Mouse (Mus musculus) MEL (cell line): ENCODE data around the gene Klc1. TPM values are rescaled to one million over a fixed set of nuclear protein-coding genes. Genes with fewer than 3 reads are reported as not detected.

ENCODE experiments used
- DNase-seq: peaks from one replicate; pipeline ENCODE4 v3.0.0; 2011; ENCODE audit warnings: low read depth, low spot score
- H3K27ac ChIP-seq: 2 replicates; pipeline ENCODE4 v1.5.1; 2012; ENCODE audit warnings: low read depth, mild to moderate bottlenecking, control low read depth, low read length, moderate library complexity; ENCODE audit not compliant: control insufficient read depth
- H3K27me3 ChIP-seq, 2 experiments: fragments of 150-350 bp in 1 of 2; sonication (generic) in 1 of 2; 2 replicates each; pipeline ENCODE4 v1.6.1; 2012; ENCODE audit warnings: low read length in 2 of 2, mild to moderate bottlenecking in 2 of 2, improper control_type of control experiment in 1 of 2, moderate library complexity in 1 of 2; ENCODE audit not compliant: insufficient read depth in 2 of 2, control insufficient read depth in 1 of 2
- H3K36me3 ChIP-seq, 2 experiments: 2 replicates each; pipeline ENCODE4 v1.6.1; 2012 to 2014; ENCODE audit warnings: low read length in 2 of 2, improper control_type of control experiment in 1 of 2, inconsistent platforms in 1 of 2, mild to moderate bottlenecking in 1 of 2; ENCODE audit not compliant: insufficient read depth in 2 of 2, control insufficient read depth in 1 of 2
- H3K4me1 ChIP-seq, 2 experiments: fragments of 150-350 bp in 1 of 2; sonication (generic) in 1 of 2; 2 replicates each; pipeline ENCODE4 v1.6.1; 2012; ENCODE audit warnings: low read length in 2 of 2, improper control_type of control experiment in 1 of 2, mild to moderate bottlenecking in 1 of 2; ENCODE audit not compliant: insufficient read depth in 2 of 2, control insufficient read depth in 1 of 2
- H3K4me3 ChIP-seq, 2 experiments: fragments of 150-350 bp in 1 of 2; sonication (generic) in 1 of 2; 2 replicates each; pipeline ENCODE4 v1.5.1; 2012; ENCODE audit warnings: low read depth in 2 of 2, low read length in 2 of 2, mild to moderate bottlenecking in 2 of 2, moderate library complexity in 2 of 2, control low read depth in 1 of 2, improper control_type of control experiment in 1 of 2; ENCODE audit not compliant: control insufficient read depth in 1 of 2, insufficient read depth in 1 of 2
- H3K79me2 ChIP-seq: 2 replicates; pipeline ENCODE4 v1.6.1; 2012; ENCODE audit warnings: mild to moderate bottlenecking, low read length, moderate library complexity; ENCODE audit not compliant: control insufficient read depth, poor library complexity, insufficient read depth
- H3K9ac ChIP-seq: 2 replicates; pipeline ENCODE4 v1.6.1; 2012; ENCODE audit warnings: low read depth, mild to moderate bottlenecking, control low read depth, low read length, moderate library complexity; ENCODE audit not compliant: control insufficient read depth, poor library complexity, severe bottlenecking
- H3K9me3 ChIP-seq: fragments of 150-350 bp; sonication (generic); replicated peaks from 2 replicates; pipeline ENCODE4 v1.6.1; 2012; ENCODE audit warnings: mild to moderate bottlenecking, low read length, improper control_type of control experiment, moderate library complexity; ENCODE audit not compliant: insufficient read depth
- BHLHE40 ChIP-seq: IDR thresholded peaks from 2 replicates; pipeline ENCODE4 v1.6.1; 2012; ENCODE audit warnings: low read depth, mild to moderate bottlenecking, inconsistent platforms, low read length, improper control_type of control experiment, borderline replicate concordance
- CHD1 ChIP-seq: IDR thresholded peaks from 2 replicates; pipeline ENCODE4 v1.6.1; 2012; ENCODE audit warnings: low read depth, mild to moderate bottlenecking, inconsistent platforms, low read length, improper control_type of control experiment
- CTCF ChIP-seq, 3 experiments: IDR thresholded peaks in 2 of 3; conservative IDR thresholded peaks in 1 of 3; 2 replicates each; pipeline ENCODE4 v1.5.1; 2011 to 2012; ENCODE audit warnings: low read length in 3 of 3, low read depth in 2 of 3, mild to moderate bottlenecking in 2 of 3, improper control_type of control experiment in 1 of 3, inconsistent platforms in 1 of 3, mixed read lengths in 1 of 3, moderate library complexity in 1 of 3; ENCODE audit not compliant: control insufficient read depth in 1 of 3, insufficient read depth in 1 of 3, poor library complexity in 1 of 3, severe bottlenecking in 1 of 3
- ELF1 ChIP-seq: IDR thresholded peaks from 2 replicates; pipeline ENCODE4 v1.6.1; 2014; ENCODE audit warnings: low read depth, mild to moderate bottlenecking, inconsistent platforms, low read length, improper control_type of control experiment, moderate library complexity
- EP300 ChIP-seq, 2 experiments: IDR thresholded peaks; 2 replicates each; pipeline ENCODE4 v1.6.1; 2011; ENCODE audit warnings: improper control_type of control experiment in 2 of 2, low read length in 2 of 2, low read depth in 1 of 2, mild to moderate bottlenecking in 1 of 2
- ETS1 ChIP-seq: IDR thresholded peaks from 2 replicates; pipeline ENCODE4 v1.6.1; 2012; ENCODE audit warnings: low read depth, mild to moderate bottlenecking, inconsistent platforms, low read length, improper control_type of control experiment, moderate library complexity
- GATA1 ChIP-seq: IDR thresholded peaks from 2 replicates; pipeline ENCODE4 v1.6.1; 2011; ENCODE audit warnings: low read depth, low read length, improper control_type of control experiment
- HCFC1 ChIP-seq: IDR thresholded peaks from 2 replicates; pipeline ENCODE4 v1.6.1; 2012; ENCODE audit warnings: low read depth, mild to moderate bottlenecking, inconsistent platforms, low read length, improper control_type of control experiment, moderate library complexity
- JUND ChIP-seq: IDR thresholded peaks from 2 replicates; pipeline ENCODE4 v1.6.1; 2011; ENCODE audit warnings: low read depth, mild to moderate bottlenecking, improper control_type of control experiment, low read length
- KAT2A ChIP-seq: conservative IDR thresholded peaks from 2 replicates; pipeline ENCODE4 v1.6.1; 2012; ENCODE audit warnings: low read depth, low read length, improper control_type of control experiment, inconsistent platforms
- MAFK ChIP-seq: IDR thresholded peaks from 2 replicates; pipeline ENCODE4 v1.6.1; 2011; ENCODE audit warnings: low read depth, mild to moderate bottlenecking, low read length, improper control_type of control experiment, borderline replicate concordance
- MAZ ChIP-seq: IDR thresholded peaks from 2 replicates; pipeline ENCODE4 v1.6.1; 2012; ENCODE audit warnings: low read depth, mild to moderate bottlenecking, inconsistent platforms, low read length, improper control_type of control experiment
- MYB ChIP-seq: IDR thresholded peaks from 2 replicates; pipeline ENCODE4 v1.6.1; 2011; ENCODE audit warnings: mild to moderate bottlenecking, low read depth, low read length, improper control_type of control experiment
- MYC ChIP-seq: IDR thresholded peaks from 2 replicates; pipeline ENCODE4 v1.6.1; 2011; ENCODE audit warnings: low read depth, mild to moderate bottlenecking, low read length, improper control_type of control experiment, moderate library complexity
- NELFE ChIP-seq: IDR thresholded peaks from 2 replicates; pipeline ENCODE4 v1.6.1; 2011; ENCODE audit warnings: low read depth, low read length, improper control_type of control experiment
- NRF1 ChIP-seq: IDR thresholded peaks from 2 replicates; pipeline ENCODE4 v1.6.1; 2014; ENCODE audit warnings: low read depth, mild to moderate bottlenecking, inconsistent platforms, low read length, improper control_type of control experiment, moderate library complexity; ENCODE audit not compliant: poor library complexity, insufficient read depth, severe bottlenecking
- POLR2A ChIP-seq, 2 experiments: IDR thresholded peaks; 2 replicates each; pipeline ENCODE4 v1.6.1; 2011 to 2012; ENCODE audit warnings: low read length in 2 of 2, mild to moderate bottlenecking in 2 of 2, control low read depth in 1 of 2, improper control_type of control experiment in 1 of 2, low read depth in 1 of 2, moderate library complexity in 1 of 2; ENCODE audit not compliant: control insufficient read depth in 1 of 2, insufficient read depth in 1 of 2, poor library complexity in 1 of 2
- RAD21 ChIP-seq: IDR thresholded peaks from 2 replicates; pipeline ENCODE4 v1.6.1; 2011; ENCODE audit warnings: mild to moderate bottlenecking, low read depth, low read length, improper control_type of control experiment
- SIN3A ChIP-seq: IDR thresholded peaks from 2 replicates; pipeline ENCODE4 v1.6.1; 2012; ENCODE audit warnings: low read length, improper control_type of control experiment, inconsistent platforms
- TAL1 ChIP-seq: IDR thresholded peaks from 2 replicates; pipeline ENCODE4 v1.6.1; 2012; ENCODE audit warnings: mild to moderate bottlenecking, inconsistent platforms, low read length, moderate library complexity, mixed read lengths
- TBP ChIP-seq: IDR thresholded peaks from 2 replicates; pipeline ENCODE4 v1.8.0; 2011; ENCODE audit warnings: low read depth, low read length, improper control_type of control experiment
- UBTF ChIP-seq: IDR thresholded peaks from 2 replicates; pipeline ENCODE4 v1.6.1; 2012; ENCODE audit warnings: low read depth, mild to moderate bottlenecking, inconsistent platforms, low read length, improper control_type of control experiment, moderate library complexity, borderline replicate concordance; ENCODE audit not compliant: insufficient read depth
- USF1 ChIP-seq: IDR thresholded peaks from 2 replicates; pipeline ENCODE4 v1.6.1; 2014; ENCODE audit warnings: low read depth, mild to moderate bottlenecking, inconsistent platforms, low read length, improper control_type of control experiment, moderate library complexity
- USF2 ChIP-seq, 2 experiments: IDR thresholded peaks; 2 replicates each; pipeline ENCODE4 v1.6.1; 2011 to 2012; ENCODE audit warnings: improper control_type of control experiment in 2 of 2, low read length in 2 of 2, borderline replicate concordance in 1 of 2, inconsistent platforms in 1 of 2, low read depth in 1 of 2, mild to moderate bottlenecking in 1 of 2; ENCODE audit not compliant: insufficient read depth in 1 of 2
- ZC3H11A ChIP-seq: IDR thresholded peaks from 2 replicates; pipeline ENCODE4 v1.6.1; 2012; ENCODE audit warnings: low read depth, mild to moderate bottlenecking, inconsistent platforms, low read length, improper control_type of control experiment
- ZKSCAN1 ChIP-seq: IDR thresholded peaks from 2 replicates; pipeline ENCODE4 v1.6.1; 2012; ENCODE audit warnings: low read depth, mild to moderate bottlenecking, inconsistent platforms, low read length, improper control_type of control experiment, moderate library complexity
- ZNF384 ChIP-seq: IDR thresholded peaks from 2 replicates; pipeline ENCODE4 v1.6.1; 2012; ENCODE audit warnings: low read depth, mild to moderate bottlenecking, inconsistent platforms, low read length, improper control_type of control experiment
- polyA plus RNA-seq, 2 experiments: library from polyadenylated mRNA; stranded (reverse) in 1 of 2; unstranded in 1 of 2; fragments of >175 nt in 1 of 2; fragments of >200 nt in 1 of 2; gene quantifications; 2 replicates each; pipeline versions ENCODE4 v1.2.1 to v1.2.4; 2012; ENCODE audit warnings: low replicate concordance in 2 of 2, low read depth in 1 of 2; ENCODE audit not compliant: insufficient read length in 2 of 2, insufficient read depth in 1 of 2, missing spikeins in 1 of 2
- total RNA-seq: library from RNA; depleted of rRNA; stranded (reverse); fragments of 300-350 nt; gene quantifications from 2 replicates; pipeline ENCODE4 v1.2.3, GENCODE M21; 2012

Gene Klc1
- total and polyA plus RNA-seq, 3 experiments = 30.7 to 60.4 TPM; not detected in 1

DNA sequence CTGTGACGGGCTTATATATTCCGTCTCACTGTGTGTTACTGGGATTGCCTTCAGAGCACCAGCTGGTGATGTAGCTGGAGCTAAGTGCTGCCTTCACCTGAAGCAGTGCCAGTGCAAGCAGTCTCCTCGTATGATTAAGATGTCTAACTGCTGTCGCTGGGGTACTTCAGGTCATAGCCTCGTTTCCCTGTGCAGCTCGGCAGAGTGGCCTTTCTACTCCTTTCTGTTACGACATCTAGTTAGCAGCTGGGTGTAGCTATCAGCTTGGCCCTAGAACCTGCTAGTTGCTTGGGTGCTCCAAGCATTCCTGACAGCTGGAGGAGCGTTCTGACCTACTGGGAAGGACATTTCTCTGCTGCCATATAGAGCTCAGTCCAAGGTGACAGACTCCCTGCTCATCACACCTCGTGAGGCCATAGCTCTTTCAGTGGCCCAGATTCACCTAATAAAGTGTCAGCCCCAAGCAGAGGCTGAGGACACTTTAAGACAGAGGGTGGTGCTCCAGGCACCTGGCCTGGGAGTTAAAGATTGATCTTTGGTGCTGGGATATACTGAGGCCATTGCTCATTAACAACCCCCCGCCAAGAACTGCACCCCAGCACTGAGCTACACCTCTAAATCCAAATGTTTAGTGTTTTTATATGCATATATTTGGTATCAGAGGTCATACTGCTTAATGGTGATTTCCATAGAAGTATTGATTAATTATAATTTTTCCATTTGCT lies 42.0 kb downstream of the Klc1 start:
- Histone ChIP-seq H3K27ac (no peak overlapping the region), H3K4me3 (no peak overlapping the region), H3K79me2 (no peaks in the 10 kb centered on the region), H3K9ac (no peak overlapping the region), H3K9me3 (no peaks in the 10 kb centered on the region), H3K4me1 (no peaks in the 10 kb centered on the region)
- no peak for DNase-seq
- TF ChIP-seq MAFK = no peak
- TF ChIP-seq GATA1 = no peak
- no peak for TF ChIP-seq ZKSCAN1
- no peak for TF ChIP-seq BHLHE40
- no peak for TF ChIP-seq ZNF384
- no peak for TF ChIP-seq NELFE
- TF ChIP-seq TBP = no peak
- no peak for TF ChIP-seq ZC3H11A
- no peak for TF ChIP-seq CHD1
- no peak for TF ChIP-seq SIN3A
- TF ChIP-seq MAZ = no peak
- TF ChIP-seq JUND = no peak
- TF ChIP-seq RAD21 = no peak
- no peak for TF ChIP-seq CTCF (IDR thresholded peaks at IDR 0.05 in 2 of 3, conservative IDR thresholded peaks at IDR 0.05 in 1 of 3; ENCODE audit: control insufficient read depth in 1 of 3, insufficient read depth in 1 of 3, low read depth in 2 of 3, low read length in 3 of 3, poor library complexity in 1 of 3, severe bottlenecking in 1 of 3)
- no peak for TF ChIP-seq USF1
- no peak for TF ChIP-seq UBTF
- TF ChIP-seq, all 39 proteins: peak for 0
- H3K27me3 ChIP-seq = no peaks in the 10 kb centered on the region
- no peaks in the 10 kb centered on the region; a peak in 1 of 4 replicates for H3K36me3 ChIP-seq

DNA sequence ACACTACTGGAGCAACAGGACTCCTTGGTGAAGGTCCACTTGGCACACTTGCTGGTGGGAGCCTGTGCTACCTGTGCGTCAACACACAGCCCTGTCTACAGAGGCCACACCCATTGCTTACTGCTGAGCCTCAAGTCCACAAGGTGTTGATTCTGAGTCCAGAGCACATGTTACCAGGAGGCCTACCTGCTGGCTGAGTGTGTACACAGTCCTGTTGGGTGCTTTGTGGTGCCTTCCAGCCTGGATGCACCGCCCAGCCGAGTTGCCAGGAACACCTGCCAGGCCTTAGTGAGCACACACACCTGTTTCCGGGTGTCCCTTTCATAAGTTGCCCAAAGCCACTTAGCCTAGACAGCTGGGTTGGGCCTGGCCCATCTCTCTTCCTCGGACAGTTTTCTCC lies 44.9 kb downstream of the Klc1 start:
- Histone ChIP-seq H3K79me2 (no peaks in the 10 kb centered on the region), H3K4me3 (no peak overlapping the region), H3K4me1 (no peaks in the 10 kb centered on the region), H3K36me3 (no peaks in the 10 kb centered on the region; a peak in 1 of 4 replicates), H3K9me3 (no peaks in the 10 kb centered on the region), H3K27me3 (no peaks in the 10 kb centered on the region), H3K27ac (no peak overlapping the region), H3K9ac (no peak overlapping the region)
- DNase-seq = no peak
- no peak for TF ChIP-seq MAZ
- no peak for TF ChIP-seq USF2 (IDR thresholded peaks at IDR 0.05; ENCODE audit: borderline replicate concordance in 1 of 2, insufficient read depth in 1 of 2, low read depth in 1 of 2, low read length in 2 of 2)
- no peak for TF ChIP-seq NRF1
- no peak for TF ChIP-seq ELF1
- TF ChIP-seq ZC3H11A = no peak
- TF ChIP-seq TAL1 = no peak
- no peak for TF ChIP-seq POLR2A (IDR thresholded peaks at IDR 0.05; ENCODE audit: control insufficient read depth in 1 of 2, insufficient read depth in 1 of 2, low read depth in 1 of 2, low read length in 2 of 2, poor library complexity in 1 of 2)
- TF ChIP-seq TBP = no peak
- no peak for TF ChIP-seq ZNF384
- no peak for TF ChIP-seq MYB
- no peak for TF ChIP-seq EP300 (IDR thresholded peaks at IDR 0.05; ENCODE audit: low read depth in 1 of 2, low read length in 2 of 2)
- TF ChIP-seq CHD1 = no peak
- TF ChIP-seq RAD21 = no peak
- no peak for TF ChIP-seq HCFC1
- TF ChIP-seq MYC = no peak
- TF ChIP-seq ETS1 = no peak
- TF ChIP-seq KAT2A = no peak
- TF ChIP-seq NELFE = no peak
- no peak for TF ChIP-seq GATA1
- TF ChIP-seq MAFK = no peak
